Mouse (Mus musculus): ENCODE measurements around the gene Ubp1. TPM values are rescaled to one million over a fixed set of nuclear protein-coding genes. Genes with fewer than 3 reads are reported as not detected.

The Ubp1 gene
- total and polyA plus RNA-seq, 2 experiments from 2014 or later: 11.1 to 46.9 TPM

- TF ChIP-seq EP300 (IDR thresholded peaks at IDR 0.05; ENCODE audit: low read depth): no peak
- TF ChIP-seq CTCF (IDR thresholded peaks at IDR 0.05; ENCODE audit: low read depth): no peak
- DNase-seq (ENCODE audit: low spot score): peak; percentile 58
- H3K4me2 ChIP-seq (ENCODE audit: low read depth, low read length): 0 out of 2 replicates have a peak overlapping the region, but pooled peaks have one; percentile 13
Observed at GRCm38 (mm10) chr9:113981099-113981880, 50.6 kb downstream of the Ubp1 start.

DNA sequence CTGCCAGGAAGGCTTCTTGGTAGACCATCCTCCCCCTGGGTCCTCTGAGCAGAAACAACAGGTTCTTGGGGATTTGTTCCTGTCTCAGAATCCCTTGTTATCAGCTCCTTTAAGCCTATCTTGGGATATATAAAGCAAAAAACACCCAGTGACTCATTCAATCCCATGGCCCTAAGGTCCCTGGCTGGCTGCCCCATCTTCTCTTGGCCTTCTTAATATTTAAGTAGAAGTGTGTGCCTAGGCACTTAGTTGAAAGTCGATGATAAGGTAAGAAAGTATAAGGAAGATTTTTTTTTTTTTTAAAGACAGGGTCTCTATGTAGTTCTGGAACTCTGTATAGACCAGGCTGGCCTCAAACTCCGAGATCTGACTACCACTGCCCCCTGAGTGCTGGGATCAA is 51.7 kb downstream of the Ubp1 start:
- Histone ChIP-seq H3K27ac (ENCODE audit: low read depth) (no peak overlapping the region), H3K27me3 (ENCODE audit: control insufficient read depth, insufficient read depth, low read length) (no peaks in the 10 kb centered on the region), H3K36me3 (replicated peaks; ENCODE audit: control insufficient read depth, insufficient read depth, low read length) (peaks cover 19% of the 10 kb centered on the region), H3K4me3 (ENCODE audit: low read depth, low read length) (no peak overlapping the region), H3K9ac (replicated peaks; ENCODE audit: low read depth, low read length) (no peak overlapping the region), H3K9me3 (replicated peaks; ENCODE audit: control insufficient read depth, low read length) (no peaks in the 10 kb centered on the region), H3K4me1 (ENCODE audit: control insufficient read depth, insufficient read depth) (peaks cover 9% of the 10 kb centered on the region; the same call in 1 of the 2 replicates), H3K4me2 (ENCODE audit: low read depth, low read length) (no peak overlapping the region)
- WGBS: 79% methylated on average over 2 of the region's 2 CpGs
- TF ChIP-seq CTCF (IDR thresholded peaks at IDR 0.05; ENCODE audit: low read depth): no peak
- TF ChIP-seq EP300 (IDR thresholded peaks at IDR 0.05; ENCODE audit: low read depth): no peak
- ATAC-seq (ENCODE audit: insufficient read depth, low read depth) (no peak), DNase-seq (ENCODE audit: low spot score) (no peak)

More at GRCm38 (mm10) chr9:113981099-113981880, 50.6 kb downstream of the Ubp1 start:
- peaks cover 9% of the 10 kb centered on the region; the same call in 1 of the 2 replicates for H3K4me1 ChIP-seq (ENCODE audit: control insufficient read depth, insufficient read depth)
- WGBS: 38% methylated on average over 16 of the region's 16 CpGs
- peak overlapping the region; percentile 39; the same call in 1 of the 2 replicates for H3K27ac ChIP-seq (ENCODE audit: low read depth)
- no peak overlapping the region for H3K9ac ChIP-seq (replicated peaks; ENCODE audit: low read depth, low read length)
- H3K27me3 ChIP-seq (ENCODE audit: control insufficient read depth, insufficient read depth, low read length): no peaks in the 10 kb centered on the region
- peaks cover 29% of the 10 kb centered on the region for H3K36me3 ChIP-seq (replicated peaks; ENCODE audit: control insufficient read depth, insufficient read depth, low read length)
- H3K9me3 ChIP-seq (replicated peaks; ENCODE audit: control insufficient read depth, low read length): no peaks in the 10 kb centered on the region
- peak; percentile 80 for ATAC-seq (ENCODE audit: insufficient read depth, low read depth)
- no peak overlapping the region for H3K4me3 ChIP-seq (ENCODE audit: low read depth, low read length)

GRCm38 (mm10) chr9:113982883-113983670 is 52.3 kb downstream of the Ubp1 start:
- Histone ChIP-seq H3K36me3 (replicated peaks; ENCODE audit: control insufficient read depth, insufficient read depth, low read length) (peaks cover 12% of the 10 kb centered on the region), H3K9me3 (replicated peaks; ENCODE audit: control insufficient read depth, low read length) (no peaks in the 10 kb centered on the region), H3K27ac (ENCODE audit: low read depth) (no peak overlapping the region), H3K4me1 (ENCODE audit: control insufficient read depth, insufficient read depth) (peaks cover 9% of the 10 kb centered on the region; the same call in 1 of the 2 replicates), H3K4me2 (ENCODE audit: low read depth, low read length) (no peak overlapping the region), H3K9ac (replicated peaks; ENCODE audit: low read depth, low read length) (no peak overlapping the region), H3K27me3 (ENCODE audit: control insufficient read depth, insufficient read depth, low read length) (no peaks in the 10 kb centered on the region), H3K4me3 (ENCODE audit: low read depth, low read length) (no peak overlapping the region)
- DNase-seq (ENCODE audit: low spot score) (no peak), ATAC-seq (ENCODE audit: insufficient read depth, low read depth) (no peak)
- WGBS: 70% methylated on average over 11 of the region's 11 CpGs
- TF ChIP-seq EP300 (IDR thresholded peaks at IDR 0.05; ENCODE audit: low read depth) (no peak), CTCF (IDR thresholded peaks at IDR 0.05; ENCODE audit: low read depth) (no peak)

DNA sequence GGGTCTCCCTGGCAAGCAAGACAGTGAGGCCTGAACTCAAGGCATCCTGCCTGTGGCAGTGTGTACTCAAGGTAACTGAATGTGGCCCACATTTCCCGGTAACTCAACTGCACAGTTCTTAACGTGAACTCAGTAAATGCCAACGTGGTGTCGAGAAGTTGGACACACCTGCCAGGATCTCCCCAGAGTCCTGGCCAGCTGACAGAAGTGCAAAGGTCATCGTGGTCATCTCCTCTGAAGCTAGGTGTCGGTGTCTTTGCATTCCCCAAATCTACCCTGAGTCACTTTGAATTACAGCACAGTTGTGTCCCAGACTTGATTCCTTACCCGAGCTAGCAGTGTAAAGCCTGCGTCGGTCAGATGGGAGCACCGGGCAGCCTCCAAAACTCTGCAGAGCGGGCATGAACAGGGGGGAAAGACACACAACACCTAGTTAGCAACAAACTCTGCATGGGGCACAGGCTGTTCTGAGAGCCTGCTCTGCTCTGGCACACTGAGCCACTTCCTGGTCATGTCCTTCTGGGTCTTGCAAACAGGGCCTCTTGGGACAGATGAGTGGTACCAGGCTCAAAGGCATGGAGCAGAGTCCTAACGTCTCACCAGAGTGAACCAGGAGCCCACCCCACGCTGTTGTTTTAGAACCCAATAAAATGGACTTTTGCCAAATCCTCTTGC is 54.3 kb downstream of the Ubp1 start:
- ATAC-seq (ENCODE audit: insufficient read depth, low read depth): no peak
- peaks cover 1% of the 10 kb centered on the region; the same call in 1 of the 2 replicates for H3K27me3 ChIP-seq (ENCODE audit: control insufficient read depth, insufficient read depth, low read length)
- no peak overlapping the region for H3K4me3 ChIP-seq (ENCODE audit: low read depth, low read length)
- 76% methylated on average over 13 of the region's 13 CpGs for WGBS
- H3K9ac ChIP-seq (replicated peaks; ENCODE audit: low read depth, low read length): no peak overlapping the region
- no peak overlapping the region for H3K4me2 ChIP-seq (ENCODE audit: low read depth, low read length)
- no peaks in the 10 kb centered on the region for H3K9me3 ChIP-seq (replicated peaks; ENCODE audit: control insufficient read depth, low read length)
- DNase-seq (ENCODE audit: low spot score): no peak
- H3K4me1 ChIP-seq (ENCODE audit: control insufficient read depth, insufficient read depth): peaks cover 9% of the 10 kb centered on the region; the same call in 1 of the 2 replicates
- no peak overlapping the region for H3K27ac ChIP-seq (ENCODE audit: low read depth)
- no peak for TF ChIP-seq EP300 (IDR thresholded peaks at IDR 0.05; ENCODE audit: low read depth)
- no peak for TF ChIP-seq CTCF (IDR thresholded peaks at IDR 0.05; ENCODE audit: low read depth)
- H3K36me3 ChIP-seq (replicated peaks; ENCODE audit: control insufficient read depth, insufficient read depth, low read length): no peaks in the 10 kb centered on the region
